Mouse (Mus musculus) thymus, adult 2 months (tissue): Measurements from ENCODE around the gene Sec14l3.

ENCODE experiments used
- CTCF ChIP-seq: fragments of 200-500 bp; IDR thresholded peaks from 2 replicates; pipeline ENCODE4 v1.5.1; 2012; ENCODE audit warnings: mild to moderate bottlenecking, control low read depth, low read length, moderate library complexity, borderline replicate concordance; ENCODE audit not compliant: control insufficient read depth, poor library complexity, insufficient read depth; ENCODE audit errors: extremely low read depth
- POLR2A ChIP-seq: fragments of 200-500 bp; IDR thresholded peaks from 2 replicates; pipeline ENCODE4 v1.6.1; 2012; ENCODE audit warnings: mild to moderate bottlenecking, low read length, control low read depth, moderate library complexity; ENCODE audit not compliant: control insufficient read depth, poor library complexity, insufficient read depth; ENCODE audit errors: extremely low read depth

- TF ChIP-seq CTCF (no peak), POLR2A (no peak)
These were observed 28.7 kb upstream of the Sec14l3 start for GRCm38 (mm10) chr11:4035916-4036315.
